Mouse (Mus musculus): ENCODE measurements around the gene Ptpn3.

- no peak for TF ChIP-seq CTCF (IDR thresholded peaks at IDR 0.05)
- no peak for TF ChIP-seq POLR2A (IDR thresholded peaks at IDR 0.05; ENCODE audit: insufficient read depth, low read depth, low read length)
These were observed 19.5 kb downstream of the Ptpn3 start for GRCm38 (mm10) chr4:57282179-57282578.
